Mouse (Mus musculus) hindlimb bud, embryonic 11.5 days (tissue): ENCODE measurements around the gene 4931428F04Rik.
"Not testable (repeated sequence)": the region's sequence is repeated elsewhere in the genome, so short reads cannot be mapped to it uniquely, and the experiment has no call there.

Experiments
- DNase-seq: peaks from one replicate; pipeline ENCODE4 v3.0.0-alpha.2; 2012; ENCODE audit warnings: low read depth, low spot score; ENCODE audit errors: extremely low spot score

The 4931428F04Rik gene

DNA sequence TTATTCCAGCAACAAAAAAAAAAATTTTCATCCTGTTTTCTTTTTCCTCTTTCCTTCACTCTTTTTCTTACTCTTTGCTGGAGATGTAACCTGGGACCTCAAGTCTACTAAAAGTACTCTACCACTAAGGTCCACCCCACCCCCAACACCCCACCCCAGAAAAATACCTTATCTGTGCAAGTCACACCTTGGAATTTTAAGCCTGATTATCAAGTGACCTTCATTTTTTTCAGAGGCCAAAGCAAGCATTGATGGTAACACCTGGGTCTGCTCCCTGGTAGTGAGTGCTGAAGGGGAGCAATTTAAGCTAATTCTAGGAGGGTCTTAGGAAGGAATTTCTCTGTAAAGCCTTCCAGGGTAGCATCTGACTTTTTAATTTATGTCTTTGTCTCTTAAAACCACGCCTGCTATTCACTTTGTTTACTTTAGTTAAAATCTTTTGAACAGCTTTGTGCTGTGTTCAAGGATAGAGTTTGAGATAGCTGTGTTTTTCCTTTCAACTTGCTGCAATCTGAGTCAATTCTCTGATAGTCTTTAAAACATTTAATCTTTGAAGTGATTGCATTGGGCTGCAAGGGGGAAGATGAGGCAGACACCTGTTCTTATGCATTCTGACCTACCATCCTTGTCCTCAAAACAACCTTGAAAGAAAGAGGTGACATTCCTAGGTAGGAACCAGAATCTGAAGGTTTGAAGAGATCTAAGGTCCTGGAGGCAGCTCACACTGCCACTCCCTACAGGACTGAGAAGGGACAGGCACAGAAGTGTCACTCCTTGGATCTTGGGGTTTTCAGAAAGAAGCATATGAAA lies 56.3 kb downstream of the 4931428F04Rik start:
- no peak for DNase-seq

DNA sequence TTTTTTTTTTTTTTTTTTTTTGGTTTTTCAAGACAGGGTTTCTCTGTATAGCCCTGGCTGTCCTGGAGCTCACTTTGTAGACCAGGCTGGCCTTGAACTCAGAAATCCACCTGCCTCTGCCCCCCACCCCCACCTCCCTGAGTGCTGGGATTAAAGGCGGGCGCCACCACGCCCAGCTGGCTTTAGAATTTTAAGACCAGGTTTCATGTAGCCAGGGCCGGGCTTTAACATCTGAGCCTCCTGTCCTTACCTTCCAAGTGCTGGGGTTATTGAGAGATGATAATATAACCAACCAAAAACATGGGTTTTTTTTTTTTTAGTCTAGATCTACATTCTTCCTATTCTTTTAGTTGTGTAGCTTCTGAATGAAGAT lies 57.4 kb downstream of the 4931428F04Rik start:
- DNase-seq, result not testable (repeated sequence)

DNA sequence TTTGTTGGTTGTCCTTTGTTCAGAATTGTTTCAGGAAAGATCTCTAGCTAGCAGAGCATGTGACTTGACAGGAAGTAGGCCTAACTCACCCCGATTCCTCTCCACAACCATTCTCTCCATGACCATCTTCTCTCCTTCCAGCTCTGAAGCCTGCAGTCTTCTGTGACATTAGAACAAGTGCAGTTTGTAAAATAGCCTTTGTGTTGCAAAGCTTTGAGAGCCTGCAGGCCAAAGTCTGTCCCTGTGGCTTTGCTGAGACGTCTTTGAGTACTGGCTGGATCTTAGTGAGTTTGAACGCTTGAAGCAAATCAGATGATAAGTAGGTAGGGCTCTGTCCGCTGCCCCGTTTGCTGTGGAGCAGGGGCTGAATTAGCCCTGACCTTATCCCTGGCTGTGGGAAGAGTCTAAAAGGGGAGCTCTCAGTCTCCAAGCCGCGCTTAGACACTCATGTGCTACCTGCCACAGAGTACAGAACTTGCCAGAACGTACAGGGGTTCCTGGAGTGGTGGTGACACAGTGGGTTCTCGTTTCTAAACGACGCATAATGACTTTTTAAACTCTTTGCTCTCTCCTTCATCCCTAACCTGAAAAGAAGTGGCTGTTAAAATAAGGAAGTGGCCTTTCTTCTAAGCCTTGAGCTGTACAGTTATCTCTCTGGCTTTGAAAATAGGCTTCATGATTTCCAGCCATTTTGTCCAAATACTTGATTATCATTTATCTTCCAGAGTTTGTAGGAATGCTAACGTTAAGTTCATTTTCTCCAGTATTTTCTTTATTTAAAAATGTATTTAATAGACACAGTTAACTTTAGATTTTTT lies 58.0 kb downstream of the 4931428F04Rik start:
- DNase-seq, result no peak
